ENCODE assay signal across 18 mouse cellular contexts in genomic region chr5:29560667-29561066, GRCm38 (mm10). TPM values are rescaled to one million over a fixed set of nuclear protein-coding genes. Genes with fewer than 3 reads are reported as not detected.
DNase-seq lines count a peak whose midpoint lies in the region; ATAC-seq and TF ChIP-seq lines count a peak whose summit lies in the region.
"Had no signal": no experiment of that assay in that cellular context is flagged by ENCODE, and none has a peak within 500 bp of the region (broad histone marks: within the 10 kb centered on the region; RNA-seq: fewer than 3 reads in every experiment).

No protein-coding gene starts in this region.

- H3K36me3 ChIP-seq in midbrain, embryonic 13.5 days, result no peaks in the 10 kb centered on the region
- no peaks in the 10 kb centered on the region for H3K36me3 ChIP-seq in midbrain, embryonic 16.5 days (ENCODE audit: control insufficient read depth, insufficient read depth, low read length)
- H3K36me3 ChIP-seq: embryonic facial prominence, embryonic 13.5 days; heart, embryonic 12.5 days; hindbrain, embryonic 10.5 days; liver, embryonic 15.5 days had no signal

- no peak for ATAC-seq in midbrain, embryonic 13.5 days
- no peak for ATAC-seq in midbrain, embryonic 16.5 days
- ATAC-seq: inflammation-experienced regulatory T-cells, adult 6 months had no signal

- WGBS in midbrain, embryonic 13.5 days, result 88% methylated on average over 2 of the region's 2 CpGs
- 86% methylated on average over 2 of the region's 2 CpGs for WGBS in midbrain, embryonic 16.5 days

- H3K4me3 ChIP-seq in layer of hippocampus, adult 2 months, result no peak overlapping the region
- H3K4me3 ChIP-seq in midbrain, embryonic 13.5 days (replicated peaks), result no peak overlapping the region
- no peak overlapping the region for H3K4me3 ChIP-seq in midbrain, embryonic 16.5 days (ENCODE audit: low read depth, low read length)
- H3K4me3 ChIP-seq: embryonic facial prominence, embryonic 13.5 days; heart, embryonic 12.5 days; hindbrain, embryonic 10.5 days; liver, embryonic 15.5 days had no signal

- DNase-seq in layer of hippocampus, adult 2 months (ENCODE audit: low spot score in 2 of 2), result no peak
- DNase-seq in layer of hippocampus, postnatal 25 days (ENCODE audit: extremely low spot score in 1 of 2, low spot score in 1 of 2), result no peak
- DNase-seq in 3T3-L1 (ENCODE audit: low read depth, low spot score), result peak; percentile 48
- DNase-seq in A20 (ENCODE audit: low read depth, low spot score), result peak; percentile 24
- peak; percentile 68 for DNase-seq in R1 (ENCODE audit: low read depth, low spot score)
- no peak for DNase-seq in heart, postnatal 10 days
- DNase-seq: cerebellum, adult 11-12 months; gastrocnemius, postnatal 36 days; midbrain, embryonic 14.5 days; right cerebral cortex, postnatal 14 days had no signal

- H3K4me1 ChIP-seq in midbrain, embryonic 13.5 days (replicated peaks), result no peaks in the 10 kb centered on the region
- no peaks in the 10 kb centered on the region for H3K4me1 ChIP-seq in midbrain, embryonic 16.5 days (ENCODE audit: control insufficient read depth, insufficient read depth, low read length)
- H3K4me1 ChIP-seq: embryonic facial prominence, embryonic 13.5 days; heart, embryonic 12.5 days; hindbrain, embryonic 10.5 days; liver, embryonic 15.5 days had no signal

- intact Hi-C loops in heart, postnatal 10 days (cut with DNase I), result no loop called here

- H3K27me3 ChIP-seq in midbrain, embryonic 13.5 days, result 0 out of 2 replicates have a peak, but pooled peaks cover 3% of the 10 kb centered on the region
- H3K27me3 ChIP-seq in midbrain, embryonic 16.5 days (ENCODE audit: control insufficient read depth, insufficient read depth, low read depth, low read length), result no peaks in the 10 kb centered on the region; the same call in 1 of the 2 replicates
- H3K27me3 ChIP-seq: embryonic facial prominence, embryonic 13.5 days; liver, embryonic 15.5 days had no signal

- H3K4me2 ChIP-seq in midbrain, embryonic 13.5 days (replicated peaks), result no peak overlapping the region
- H3K4me2 ChIP-seq in midbrain, embryonic 16.5 days (ENCODE audit: low read length), result no peak overlapping the region
- H3K4me2 ChIP-seq: embryonic facial prominence, embryonic 13.5 days; heart, embryonic 12.5 days; liver, embryonic 15.5 days had no signal

- H3K9me3 ChIP-seq in midbrain, embryonic 13.5 days, result no peaks in the 10 kb centered on the region
- H3K9me3 ChIP-seq in midbrain, embryonic 16.5 days (replicated peaks; ENCODE audit: control insufficient read depth, low read length, poor library complexity, severe bottlenecking), result peaks cover under 1% of the 10 kb centered on the region; the same call in 1 of the 2 replicates
- H3K9me3 ChIP-seq: embryonic facial prominence, embryonic 13.5 days; heart, embryonic 12.5 days; hindbrain, embryonic 10.5 days; liver, embryonic 15.5 days had no signal

- no peak overlapping the region for H3K27ac ChIP-seq in layer of hippocampus, adult 2 months
- H3K27ac ChIP-seq in midbrain, embryonic 13.5 days, result no peak overlapping the region
- H3K27ac ChIP-seq in midbrain, embryonic 16.5 days (ENCODE audit: low read length), result no peak overlapping the region
- H3K27ac ChIP-seq: embryonic facial prominence, embryonic 13.5 days; hindbrain, embryonic 10.5 days; liver, embryonic 15.5 days; macrophage had no signal

- no peak overlapping the region for H3K9ac ChIP-seq in midbrain, embryonic 13.5 days (replicated peaks)
- no peak overlapping the region for H3K9ac ChIP-seq in midbrain, embryonic 16.5 days (ENCODE audit: low read depth, low read length)
- H3K9ac ChIP-seq: embryonic facial prominence, embryonic 13.5 days; heart, embryonic 12.5 days; liver, embryonic 15.5 days had no signal

- peak; percentile 38 for TF ChIP-seq CTCF in layer of hippocampus, adult 2 months (conservative IDR thresholded peaks at IDR 0.05)

RNA-seq across cellular contexts. Expression of gene Ube3c, which starts 8.4 kb away (rescaled TPM):
- 10 to 100 TPM; 74.6 to 76.7 TPM for total RNA-seq in layer of hippocampus, adult 2 months (2021)
- total RNA-seq in layer of hippocampus, postnatal 25 days (2021), result 10 to 100 TPM; 74.1 to 77.5 TPM
- polyA plus RNA-seq in midbrain, embryonic 13.5 days (2015; fragmentation: Nextera tagmentation; extraction: Ambion mirVana), result 24.4 and 27.1 TPM in 2 replicates
- 10 to 100 TPM; 45.9 to 47.6 TPM for total RNA-seq in heart, postnatal 10 days (2021)
- polyA plus RNA-seq in midbrain, embryonic 16.5 days (2015; fragmentation: Nextera tagmentation; extraction: Ambion mirVana), result 31.4 and 37.2 TPM in 2 replicates

Comparison
In these comparisons a context has a peak if more than half of its experiments do, and no peak if none do; other contexts are left out.
1. DNase-seq: peak in 3T3-L1 (single experiment), A20 (single experiment) and R1 (single experiment); none in layer of hippocampus, adult 2 months (0 of 2), layer of hippocampus, postnatal 25 days (0 of 2) and heart, postnatal 10 days (0 of 2).